Mouse (Mus musculus) heart, embryonic 14.5 days (tissue): ENCODE measurements around the gene Hdac9. TPM values are rescaled to one million over a fixed set of nuclear protein-coding genes. Genes with fewer than 3 reads are reported as not detected.

Source experiments
- ATAC-seq: fragments of 200-750 bp; cut with Nextera tagmentation; 2 replicates; pipeline ENCODE4 v1.8.0; 2017; ENCODE audit warnings: low read depth, moderate TSS enrichment; ENCODE audit not compliant: insufficient number of reproducible peaks, insufficient read depth, low FRiP score
- H3K27ac ChIP-seq, 2 experiments: fragments of 200-500 bp in 1 of 2; fragments of 300-500 bp in 1 of 2; sonication (generic) in 1 of 2; replicated peaks in 1 of 2; 2 replicates each; pipeline ENCODE4 v1.5.1; 2012 to 2014; ENCODE audit warnings: low read depth in 2 of 2, low read length in 2 of 2, control low read depth in 1 of 2, mild to moderate bottlenecking in 1 of 2, mixed read lengths in 1 of 2; ENCODE audit not compliant: control insufficient read depth in 1 of 2, insufficient read depth in 1 of 2
- H3K27me3 ChIP-seq: fragments of 300-500 bp; sonication (generic); 2 replicates; pipeline ENCODE4 v1.6.1; 2014; ENCODE audit warnings: mild to moderate bottlenecking, low read length, control low read depth; ENCODE audit not compliant: control insufficient read depth, insufficient read depth
- H3K36me3 ChIP-seq: fragments of 300-500 bp; sonication (generic); 2 replicates; pipeline ENCODE4 v1.6.1; 2014; ENCODE audit warnings: mild to moderate bottlenecking, control low read depth, low read length, mixed read lengths; ENCODE audit not compliant: control insufficient read depth, insufficient read depth
- H3K4me1 ChIP-seq, 2 experiments: fragments of 200-500 bp in 1 of 2; fragments of 300-500 bp in 1 of 2; sonication (generic) in 1 of 2; 2 replicates each; pipeline ENCODE4 v1.6.1; 2012 to 2014; ENCODE audit warnings: low read length in 2 of 2, control low read depth in 1 of 2, mixed read lengths in 1 of 2; ENCODE audit not compliant: control insufficient read depth in 2 of 2, insufficient read depth in 2 of 2
- H3K4me2 ChIP-seq: fragments of 300-500 bp; sonication (generic); 2 replicates; pipeline ENCODE4 v1.6.1; 2014; ENCODE audit warnings: mild to moderate bottlenecking, low read length
- H3K4me3 ChIP-seq, 2 experiments: fragments of 200-500 bp in 1 of 2; fragments of 300-500 bp in 1 of 2; sonication (generic) in 1 of 2; 2 replicates each; pipeline ENCODE4 v1.5.1; 2012 to 2014; ENCODE audit warnings: low read length in 2 of 2, mild to moderate bottlenecking in 2 of 2, control low read depth in 1 of 2, low read depth in 1 of 2, moderate library complexity in 1 of 2; ENCODE audit not compliant: control insufficient read depth in 1 of 2, insufficient read depth in 1 of 2
- H3K9ac ChIP-seq: fragments of 300-500 bp; sonication (generic); 2 replicates; pipeline ENCODE4 v1.6.1; 2014; ENCODE audit warnings: mild to moderate bottlenecking, low read length
- H3K9me3 ChIP-seq: fragments of 300-500 bp; sonication (generic); 2 replicates; pipeline ENCODE4 v1.6.1; 2016; ENCODE audit warnings: low read length, control low read depth; ENCODE audit not compliant: control insufficient read depth
- WGBS: fragments of 180-500 bp; shearing (Covaris S2); extraction: QIAGEN DNeasy Blood & Tissue Kit; methylation state at CpG from one replicate; pipeline ENCODE4 v1.1.7; 2014; 5-methylcytosine and 5-hydroxymethylcytosine counted together
- polyA plus RNA-seq: library from polyadenylated mRNA; unstranded; fragments of >200 nt; fragmentation: Nextera tagmentation; extraction: Ambion mirVana; gene quantifications from 2 replicates; pipeline ENCODE4 v1.2.1, GENCODE M21; 2014

Hdac9 gene
- polyA plus RNA-seq, 1 experiment from 2014 or later: 33.9 TPM

DNA sequence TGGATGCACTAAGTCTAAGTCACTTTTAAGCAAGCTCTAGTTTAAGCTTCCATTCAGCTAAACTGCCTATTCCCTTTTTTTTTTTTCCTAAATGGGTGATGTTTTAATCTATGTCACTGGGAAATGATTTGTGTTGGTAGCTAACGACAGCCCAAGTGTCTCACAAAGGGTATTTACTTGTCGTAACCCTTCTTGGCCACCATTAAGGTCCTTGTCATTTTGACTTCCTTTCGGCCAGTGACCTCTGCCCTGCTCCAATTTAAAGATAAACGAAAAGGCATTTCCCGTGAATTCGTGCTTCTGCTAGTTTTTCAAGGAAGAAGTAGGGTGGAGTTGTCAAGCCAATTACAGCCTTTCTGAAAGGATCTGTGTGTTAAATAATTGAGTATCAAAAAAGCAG is 565.0 kb downstream of the Hdac9 start:
- 41% methylated on average over 6 of the region's 6 CpGs for WGBS
- no peaks in the 10 kb centered on the region for H3K27me3 ChIP-seq
- ATAC-seq: no peak

DNA sequence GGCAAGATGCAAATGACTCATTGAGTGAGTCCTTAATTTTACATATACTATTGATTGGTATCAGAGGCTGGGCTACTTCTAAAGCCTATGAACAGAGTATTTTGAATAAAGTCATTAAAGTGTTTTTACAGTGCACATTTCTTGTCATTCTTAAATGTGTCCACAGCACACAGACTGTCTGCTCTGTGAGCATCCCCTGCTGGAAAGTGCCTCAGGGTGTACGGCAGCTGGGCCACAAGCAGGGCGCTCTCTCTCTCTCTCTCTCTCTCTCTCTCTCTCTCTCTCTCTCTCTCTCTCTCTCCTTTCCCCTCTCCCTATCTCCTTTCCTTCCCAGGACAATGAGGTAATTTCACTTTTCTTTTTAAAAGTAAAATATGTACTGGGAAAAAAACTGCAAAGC is 569.4 kb downstream of the Hdac9 start:
- WGBS: 75% methylated on average over 2 of the region's 2 CpGs
- no peak overlapping the region for H3K9ac ChIP-seq
- H3K36me3 ChIP-seq: no peaks in the 10 kb centered on the region
- no peak overlapping the region for H3K4me2 ChIP-seq
- no peaks in the 10 kb centered on the region for H3K4me1 ChIP-seq
- no peak overlapping the region for H3K4me3 ChIP-seq
- no peaks in the 10 kb centered on the region for H3K27me3 ChIP-seq
- no peak overlapping the region for H3K27ac ChIP-seq
- no peak for ATAC-seq
- no peaks in the 10 kb centered on the region for H3K9me3 ChIP-seq

More for the DNA sequence above, 565.0 kb downstream of the Hdac9 start:
- Histone ChIP-seq H3K9me3 (no peaks in the 10 kb centered on the region), H3K27ac (no peak overlapping the region), H3K4me2 (no peak overlapping the region), H3K9ac (no peak overlapping the region), H3K4me1 (no peaks in the 10 kb centered on the region), H3K36me3 (no peaks in the 10 kb centered on the region), H3K4me3 (no peak overlapping the region)

DNA sequence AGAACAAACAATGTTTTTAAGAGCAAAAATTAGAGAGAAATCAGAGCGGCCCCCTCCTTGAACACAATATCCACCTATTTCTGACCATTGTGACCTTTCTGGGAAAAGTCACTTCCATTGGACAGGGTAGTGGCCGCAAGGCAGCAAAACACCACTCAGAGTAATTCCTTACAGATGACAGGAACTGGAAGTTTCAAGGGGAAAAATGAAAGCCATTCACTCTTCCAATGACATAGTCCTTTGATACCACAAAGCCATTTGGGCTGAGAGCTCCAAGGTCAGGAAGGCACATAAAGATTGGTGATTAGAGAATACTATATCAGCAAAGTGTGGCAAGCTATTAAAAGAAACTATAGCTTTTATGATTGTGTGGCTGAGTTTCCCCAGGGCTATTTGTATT is 574.1 kb downstream of the Hdac9 start:
- H3K36me3 ChIP-seq: no peaks in the 10 kb centered on the region
- WGBS: 66% methylated on average over 2 of the region's 2 CpGs

DNA sequence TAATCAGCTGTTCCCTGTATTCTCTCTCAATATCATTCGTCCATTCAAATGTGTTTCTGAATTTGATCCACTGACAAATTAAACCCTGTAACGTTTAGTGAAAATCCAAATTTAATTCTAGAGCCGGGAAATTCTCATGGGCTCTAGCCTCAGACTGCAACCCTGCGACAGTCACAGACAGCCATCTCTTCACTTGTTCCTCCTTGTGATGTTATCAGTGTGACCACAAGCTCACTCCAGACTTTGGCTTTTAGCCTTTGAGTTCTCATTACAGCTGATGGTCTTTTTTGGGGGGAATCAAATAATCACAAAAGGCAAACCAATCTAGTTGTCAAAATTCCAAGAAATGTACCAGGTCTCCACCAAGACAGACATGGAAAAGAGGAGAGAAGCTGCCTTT is 578.0 kb downstream of the Hdac9 start:
- ATAC-seq: no peak
- no peak overlapping the region for H3K9ac ChIP-seq
- peaks cover 0 to 4% of the 10 kb centered on the region in 2 experiments; a peak in 1 of 4 replicates for H3K4me1 ChIP-seq
- H3K27ac ChIP-seq: no peak overlapping the region
- no peaks in the 10 kb centered on the region for H3K36me3 ChIP-seq
- 76% methylated on average over 4 of the region's 4 CpGs for WGBS
- H3K27me3 ChIP-seq: no peaks in the 10 kb centered on the region
- H3K9me3 ChIP-seq: no peaks in the 10 kb centered on the region
- no peak overlapping the region for H3K4me3 ChIP-seq
- no peak overlapping the region for H3K4me2 ChIP-seq

More for the DNA sequence above, 574.1 kb downstream of the Hdac9 start:
- no peak overlapping the region for H3K4me3 ChIP-seq
- ATAC-seq: no peak
- no peak overlapping the region for H3K9ac ChIP-seq
- H3K4me2 ChIP-seq: no peak overlapping the region
- no peak overlapping the region for H3K27ac ChIP-seq
- H3K4me1 ChIP-seq: no peaks in the 10 kb centered on the region
- no peaks in the 10 kb centered on the region for H3K9me3 ChIP-seq
- H3K27me3 ChIP-seq: no peaks in the 10 kb centered on the region

DNA sequence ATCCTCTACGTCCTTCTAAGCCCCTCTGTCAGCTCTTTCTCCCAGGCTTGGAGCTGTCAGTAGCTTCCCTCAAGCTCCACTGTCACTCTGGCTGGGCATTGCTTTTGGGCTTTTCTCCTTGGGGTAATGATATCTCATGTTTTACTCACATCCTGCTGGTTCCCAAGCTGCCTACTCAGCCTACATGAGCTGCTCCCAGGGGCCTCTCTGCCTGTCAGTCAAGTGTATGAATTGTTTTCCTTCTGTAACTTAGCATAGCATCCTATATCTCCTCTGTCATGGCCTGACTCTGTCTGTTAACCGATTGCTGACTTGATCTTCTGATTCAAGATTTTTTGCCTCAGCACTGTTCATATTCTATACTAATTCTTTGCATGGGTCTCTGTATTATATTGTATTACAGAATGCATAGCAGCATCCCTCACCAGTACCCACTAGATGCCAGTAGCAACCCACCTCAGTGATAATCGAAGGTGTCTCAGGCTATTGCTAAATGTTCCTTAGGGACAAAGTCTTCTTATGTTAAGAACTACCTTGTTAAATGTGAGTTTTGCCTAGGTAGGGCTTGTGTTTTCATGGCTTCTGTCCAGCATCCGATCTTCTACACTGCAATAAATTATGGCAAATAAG is 582.3 kb downstream of the Hdac9 start:
- 59% methylated on average over 4 of the region's 4 CpGs for WGBS

DNA sequence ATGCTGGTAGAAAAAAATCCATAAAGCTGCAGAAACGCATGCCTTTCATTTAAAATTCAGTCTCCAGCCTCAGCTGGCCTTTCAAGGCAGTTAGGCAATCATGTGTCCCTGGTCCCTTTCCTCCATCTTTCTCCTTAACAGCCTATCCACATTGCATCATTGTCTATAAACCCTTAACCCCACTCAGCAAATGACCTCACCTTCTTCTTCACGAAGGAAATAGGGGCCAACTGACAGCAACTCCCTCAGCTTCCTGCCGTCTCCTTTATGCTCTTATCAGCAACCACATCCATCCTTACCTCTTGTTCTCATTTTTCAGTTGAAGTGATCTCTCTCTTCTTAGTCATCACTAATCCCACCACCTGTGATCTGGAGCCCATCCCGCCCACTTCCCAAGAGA is 584.0 kb downstream of the Hdac9 start:
- Histone ChIP-seq H3K4me3 (no peak overlapping the region), H3K4me1 (peaks cover 0 to 4% of the 10 kb centered on the region in 2 experiments; a peak in 1 of 4 replicates), H3K36me3 (no peaks in the 10 kb centered on the region), H3K9ac (no peak overlapping the region), H3K9me3 (no peaks in the 10 kb centered on the region), H3K27me3 (no peaks in the 10 kb centered on the region), H3K4me2 (no peak overlapping the region), H3K27ac (no peak overlapping the region)
- ATAC-seq: no peak
- 55% methylated on average over 4 of the region's 4 CpGs for WGBS

More for the DNA sequence above, 582.3 kb downstream of the Hdac9 start:
- no peaks in the 10 kb centered on the region for H3K27me3 ChIP-seq
- no peak overlapping the region for H3K4me2 ChIP-seq
- peaks cover 0 to 4% of the 10 kb centered on the region in 2 experiments; a peak in 1 of 4 replicates for H3K4me1 ChIP-seq
- H3K9ac ChIP-seq: no peak overlapping the region
- no peaks in the 10 kb centered on the region for H3K36me3 ChIP-seq
- H3K9me3 ChIP-seq: no peaks in the 10 kb centered on the region
- H3K27ac ChIP-seq: no peak overlapping the region
- ATAC-seq: no peak
- no peak overlapping the region for H3K4me3 ChIP-seq

DNA sequence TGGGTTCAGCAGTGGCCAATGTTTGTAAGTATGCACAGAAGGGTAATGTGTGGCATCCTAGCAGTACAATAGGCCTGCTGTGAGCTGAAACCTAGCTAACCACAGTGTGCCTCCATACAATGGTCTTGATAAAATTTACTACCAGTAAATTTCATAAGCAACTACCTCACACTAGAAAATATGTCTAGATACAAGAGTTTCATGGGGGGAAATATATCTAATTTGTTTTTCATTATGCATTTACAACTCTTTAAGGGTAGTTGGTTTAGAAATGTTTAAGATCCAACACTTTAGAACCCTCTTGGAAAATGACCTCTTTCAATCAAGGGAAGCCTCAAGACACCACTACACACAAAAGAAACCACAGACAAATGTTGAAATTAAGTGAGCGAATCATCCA is 589.8 kb downstream of the Hdac9 start:
- Histone ChIP-seq H3K27ac (no peak overlapping the region), H3K36me3 (no peaks in the 10 kb centered on the region), H3K4me3 (no peak overlapping the region), H3K27me3 (no peaks in the 10 kb centered on the region), H3K9ac (no peak overlapping the region), H3K4me2 (no peak overlapping the region), H3K9me3 (no peaks in the 10 kb centered on the region), H3K4me1 (no peaks in the 10 kb centered on the region)
- ATAC-seq: no peak
- WGBS: 93% methylated on average over 1 of the region's 1 CpGs

DNA sequence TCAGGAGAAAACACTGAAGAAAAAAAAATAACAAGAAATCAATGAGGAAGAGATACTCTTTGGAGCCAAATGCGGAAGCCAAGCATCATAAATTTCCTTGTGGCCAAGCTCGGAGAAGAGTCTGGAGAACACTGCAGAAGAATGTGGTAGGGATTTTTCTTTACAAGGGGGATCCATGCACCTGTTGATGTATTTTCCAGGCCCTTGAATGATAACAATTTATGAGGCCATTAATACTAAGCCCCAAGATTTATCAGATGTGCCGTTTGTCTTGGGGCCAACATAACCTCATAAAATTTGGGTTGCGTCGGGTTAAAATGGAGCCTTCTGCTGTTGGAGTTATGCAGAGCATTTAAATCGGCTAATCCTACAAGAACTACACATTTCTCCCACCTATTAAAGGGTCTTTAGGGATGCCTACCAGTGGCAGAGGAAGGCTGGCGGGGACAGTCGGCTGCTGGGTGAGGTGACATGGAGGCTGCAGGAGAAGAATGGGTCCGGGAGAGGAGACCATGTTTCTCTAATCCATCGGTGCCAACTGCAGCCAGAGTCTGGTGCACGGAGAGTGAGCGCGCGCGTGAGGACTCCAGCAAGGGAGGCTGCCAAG is 604.7 kb downstream of the Hdac9 start:
- H3K36me3 ChIP-seq: no peaks in the 10 kb centered on the region
- ATAC-seq: no peak
- WGBS: 82% methylated on average over 15 of the region's 15 CpGs
- no peak overlapping the region for H3K9ac ChIP-seq
- H3K9me3 ChIP-seq: no peaks in the 10 kb centered on the region
- H3K4me1 ChIP-seq: no peaks in the 10 kb centered on the region
- no peak overlapping the region for H3K27ac ChIP-seq
- no peak overlapping the region for H3K4me2 ChIP-seq
- no peaks in the 10 kb centered on the region for H3K27me3 ChIP-seq
- no peak overlapping the region for H3K4me3 ChIP-seq
